Mouse (Mus musculus): Measurements from ENCODE around the gene Eid3. TPM values are rescaled to one million over a fixed set of nuclear protein-coding genes. Genes with fewer than 3 reads are reported as not detected.

Gene Eid3
- polyA plus RNA-seq (2014; fragmentation: Illumina TruSeq; extraction: RNeasy Lipid Tissue Mini Kit (QIAGEN cat#74804); ENCODE audit: insufficient read depth, low read depth, low replicate concordance) = not detected

DNA sequence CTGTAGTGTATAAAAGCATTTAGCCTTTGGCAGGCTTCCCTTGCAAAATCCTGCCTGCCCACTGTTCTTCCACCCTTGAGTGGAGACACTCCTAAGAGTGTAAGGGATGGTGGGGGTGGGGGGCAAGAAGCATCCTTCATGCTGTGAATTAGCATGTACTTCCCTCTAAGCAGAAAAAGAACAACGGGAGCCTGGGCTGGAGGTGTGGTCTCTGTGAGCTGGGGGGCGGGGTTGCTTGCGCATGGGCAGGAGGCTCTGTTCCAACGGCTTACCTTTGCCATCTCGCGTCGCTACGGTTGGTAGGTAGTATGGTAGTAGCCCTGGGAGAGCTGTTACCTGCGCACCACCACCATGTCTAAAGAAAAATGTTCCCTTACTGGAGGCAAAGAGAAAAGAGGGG, at the start of gene Eid3:
TSS of gene Eid3 (plus strand) at position 271 of the 400 bp plus-strand sequence.

DNA sequence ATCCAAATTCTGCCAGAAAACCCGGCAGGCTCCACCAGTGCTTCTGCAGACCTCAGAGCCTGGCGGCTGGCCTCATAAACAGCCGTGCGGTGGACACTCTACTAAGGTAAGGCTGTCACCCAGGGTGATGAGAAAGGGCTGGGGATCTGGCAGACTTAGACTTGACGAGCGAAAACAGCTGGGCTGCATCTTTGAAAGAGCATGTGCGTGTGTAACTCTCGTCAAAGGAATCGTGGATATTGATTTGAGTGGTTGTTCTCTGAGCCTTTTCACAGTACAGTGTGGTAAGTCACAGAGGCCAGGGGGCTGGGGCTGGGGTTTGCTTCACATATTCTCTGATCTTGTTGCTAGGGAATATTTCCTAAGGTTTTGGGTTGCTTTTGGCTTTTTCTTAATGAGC, 32.5 kb upstream of the Eid3 start, which contains the start of gene Txnrd1:
TSS of gene Txnrd1 (plus strand) at position 26 of the 400 bp plus-strand sequence.

Other genes starting within 250 kb of the Eid3 start
- 16.9 TPM for gene 1190007I07Rik, start 243.4 kb upstream of the Eid3 start, polyA plus RNA-seq (2014; fragmentation: Illumina TruSeq; extraction: RNeasy Lipid Tissue Mini Kit (QIAGEN cat#74804); ENCODE audit: insufficient read depth, low read depth, low replicate concordance)
- 17.1 TPM for gene Tdg, start 236.8 kb upstream of the Eid3 start, polyA plus RNA-seq (2014; fragmentation: Illumina TruSeq; extraction: RNeasy Lipid Tissue Mini Kit (QIAGEN cat#74804); ENCODE audit: insufficient read depth, low read depth, low replicate concordance)
- 5.0 TPM for gene Glt8d2, start 176.0 kb upstream of the Eid3 start, polyA plus RNA-seq (2014; fragmentation: Illumina TruSeq; extraction: RNeasy Lipid Tissue Mini Kit (QIAGEN cat#74804); ENCODE audit: insufficient read depth, low read depth, low replicate concordance)
- 9.2 TPM for gene Hcfc2, start 170.5 kb upstream of the Eid3 start, polyA plus RNA-seq (2014; fragmentation: Illumina TruSeq; extraction: RNeasy Lipid Tissue Mini Kit (QIAGEN cat#74804); ENCODE audit: insufficient read depth, low read depth, low replicate concordance)
- gene Nfyb, start 102.5 kb upstream of the Eid3 start, polyA plus RNA-seq (2014; fragmentation: Illumina TruSeq; extraction: RNeasy Lipid Tissue Mini Kit (QIAGEN cat#74804); ENCODE audit: insufficient read depth, low read depth, low replicate concordance) = 13.6 TPM
- gene Txnrd1, start 32.7 kb upstream of the Eid3 start, polyA plus RNA-seq (2014; fragmentation: Illumina TruSeq; extraction: RNeasy Lipid Tissue Mini Kit (QIAGEN cat#74804); ENCODE audit: insufficient read depth, low read depth, low replicate concordance) = 26.5 TPM
- gene Chst11, start 118.9 kb downstream of the Eid3 start, polyA plus RNA-seq (2014; fragmentation: Illumina TruSeq; extraction: RNeasy Lipid Tissue Mini Kit (QIAGEN cat#74804); ENCODE audit: insufficient read depth, low read depth, low replicate concordance) = 4.2 TPM

Measured in lung, adult 10 weeks (tissue).